Mouse (Mus musculus): ENCODE results near the gene Prkag2. TPM values are rescaled to one million over a fixed set of nuclear protein-coding genes. Genes with fewer than 3 reads are reported as not detected.

Prkag2 gene
- total RNA-seq, 2 experiments from 2014 or later, result 18.2 to 27.5 TPM

GRCm38 (mm10) chr5:24935446-24935845, 165.0 kb downstream of the Prkag2 start:
- ATAC-seq (replicated peaks; ENCODE audit: poor library complexity, severe bottlenecking), result no peak

DNA sequence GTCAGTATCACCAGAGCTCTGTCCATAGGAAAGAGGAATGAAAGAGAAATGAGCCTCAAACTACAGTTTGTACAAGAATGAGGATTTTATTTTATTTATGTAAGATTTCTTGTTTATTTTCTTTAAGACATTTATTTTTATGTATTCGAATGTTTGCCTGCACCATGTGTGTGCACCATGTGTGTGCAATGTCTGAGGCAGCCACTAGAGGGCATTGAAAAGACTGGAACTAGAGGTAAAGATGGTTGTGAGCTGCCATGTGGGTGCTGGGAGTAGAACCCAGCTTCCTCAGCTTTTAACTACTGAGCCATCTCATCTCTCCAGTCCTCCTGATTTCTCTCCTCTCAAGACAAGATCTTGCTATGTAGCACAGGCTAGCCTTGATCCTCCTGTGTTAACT, 166.7 kb downstream of the Prkag2 start:
- ATAC-seq (replicated peaks; ENCODE audit: poor library complexity, severe bottlenecking), result no peak

GRCm38 (mm10) chr5:24931578-24932185, 168.8 kb downstream of the Prkag2 start:
- ATAC-seq (replicated peaks; ENCODE audit: poor library complexity, severe bottlenecking), result no peak

DNA sequence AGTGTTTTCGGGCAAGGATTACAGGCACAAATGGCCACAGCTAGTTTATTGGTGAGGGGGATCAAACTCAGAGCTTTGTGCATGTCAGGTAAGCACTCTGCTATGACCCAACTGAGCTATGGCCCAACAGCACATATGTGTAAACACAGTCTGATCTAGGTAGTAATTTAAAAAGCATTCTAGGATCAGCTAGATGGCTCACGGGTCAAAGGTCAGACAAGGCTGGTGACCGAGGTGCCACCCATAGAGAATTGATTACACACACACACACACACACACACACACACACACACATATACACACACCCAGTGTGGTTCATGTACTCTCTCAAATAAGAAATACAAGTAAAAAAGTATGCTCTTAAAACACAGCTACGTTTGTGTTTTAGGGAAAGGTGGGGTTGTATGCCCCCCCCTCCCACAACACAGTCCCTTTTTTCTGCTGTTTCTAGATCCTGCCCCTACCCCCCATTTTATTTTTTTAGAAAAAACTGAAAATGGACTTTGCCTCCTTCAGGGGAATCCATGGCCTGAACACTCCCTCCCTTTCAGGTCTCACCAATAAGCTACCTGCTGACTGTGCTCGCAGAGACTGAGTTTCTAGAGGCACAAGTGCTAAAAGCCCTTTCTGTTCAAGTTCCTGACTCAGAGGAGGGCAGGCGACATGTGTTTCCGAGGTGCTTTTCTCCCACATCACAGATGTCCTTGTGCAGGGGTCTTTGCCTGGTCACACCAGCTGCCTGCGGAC, 169.4 kb downstream of the Prkag2 start:
- ATAC-seq (replicated peaks; ENCODE audit: poor library complexity, severe bottlenecking), result no peak

GRCm38 (mm10) chr5:24928816-24929215, 171.6 kb downstream of the Prkag2 start:
- peak; percentile 45; the same call in 1 of the 2 replicates for ATAC-seq (replicated peaks; ENCODE audit: poor library complexity, severe bottlenecking)

DNA sequence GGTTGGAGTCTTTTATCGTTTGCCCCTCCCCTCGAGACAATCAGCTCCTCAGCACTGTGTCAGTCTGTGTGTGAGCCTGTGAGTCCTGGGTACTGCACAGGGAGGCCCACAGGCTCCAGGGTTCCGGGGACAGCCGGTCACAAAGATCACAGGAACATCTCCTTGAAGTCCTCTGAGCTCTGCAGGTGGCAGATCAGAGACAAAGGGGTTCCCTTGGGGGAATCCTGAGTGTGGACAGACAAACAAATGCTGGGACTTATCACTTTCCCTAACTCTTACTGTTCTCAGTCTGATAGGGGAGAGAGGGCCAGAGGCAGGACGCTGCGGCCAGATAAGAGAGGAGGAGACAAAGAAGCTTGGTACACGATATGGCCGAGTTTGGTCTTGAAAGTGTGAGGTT, 172.7 kb downstream of the Prkag2 start:
- no peak for ATAC-seq (replicated peaks; ENCODE audit: poor library complexity, severe bottlenecking)

DNA sequence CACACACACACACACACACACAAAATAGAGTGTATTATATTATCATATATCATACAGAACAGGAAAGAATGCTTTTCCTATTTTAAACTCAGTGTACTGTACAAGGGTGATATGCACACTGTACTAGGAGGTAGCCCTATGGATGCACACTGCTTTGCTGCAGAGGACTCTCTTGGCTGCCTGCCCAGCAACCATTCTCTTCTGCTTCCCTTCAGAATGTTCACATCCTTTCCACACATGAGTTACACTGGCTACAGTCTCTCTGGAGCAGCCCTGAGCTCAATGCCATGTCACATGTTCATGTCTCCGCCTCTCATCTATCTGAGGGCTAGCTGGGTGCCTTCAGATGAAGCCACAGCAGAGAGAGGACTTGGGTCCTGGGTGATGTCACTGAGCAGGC, 181.3 kb downstream of the Prkag2 start:
- ATAC-seq (replicated peaks; ENCODE audit: poor library complexity, severe bottlenecking), result no peak

GRCm38 (mm10) chr5:24916511-24916910, 183.9 kb downstream of the Prkag2 start:
- ATAC-seq (replicated peaks; ENCODE audit: poor library complexity, severe bottlenecking), result no peak

- ATAC-seq (replicated peaks; ENCODE audit: poor library complexity, severe bottlenecking), result peak; percentile 86
Observed at GRCm38 (mm10) chr5:24915119-24915518, 185.3 kb downstream of the Prkag2 start.

GRCm38 (mm10) chr5:24913656-24914055, 186.8 kb downstream of the Prkag2 start:
- ATAC-seq (replicated peaks; ENCODE audit: poor library complexity, severe bottlenecking), result no peak

- ATAC-seq (replicated peaks; ENCODE audit: poor library complexity, severe bottlenecking), result peak; percentile 76
Observed at GRCm38 (mm10) chr5:24908820-24909716, 191.4 kb downstream of the Prkag2 start.

GRCm38 (mm10) chr5:24908141-24908819, 192.2 kb downstream of the Prkag2 start:
- peak; percentile 73 for ATAC-seq (replicated peaks; ENCODE audit: poor library complexity, severe bottlenecking)

DNA sequence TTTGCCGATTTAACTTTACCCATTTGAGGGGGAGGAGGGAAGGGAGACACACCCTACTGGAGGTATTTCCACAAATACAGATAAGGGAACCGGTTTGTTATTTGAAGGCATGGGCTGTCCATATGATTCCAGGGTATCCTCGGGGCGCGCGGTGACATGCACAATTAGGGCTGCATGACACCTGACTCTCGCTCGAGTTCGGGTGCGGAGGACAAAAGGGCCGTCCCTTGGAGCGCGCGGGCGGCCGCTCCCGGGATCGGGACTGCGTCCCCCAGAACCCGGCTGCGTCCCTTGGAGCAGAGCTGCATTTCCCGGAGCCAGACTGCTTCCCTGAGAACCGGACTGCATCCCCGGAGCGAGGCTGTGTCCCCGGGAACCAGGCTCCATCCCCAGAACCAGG, 192.7 kb downstream of the Prkag2 start:
- ATAC-seq (replicated peaks; ENCODE audit: poor library complexity, severe bottlenecking), result 0 out of 2 replicates have a peak, but pooled peaks have one; percentile 5

DNA sequence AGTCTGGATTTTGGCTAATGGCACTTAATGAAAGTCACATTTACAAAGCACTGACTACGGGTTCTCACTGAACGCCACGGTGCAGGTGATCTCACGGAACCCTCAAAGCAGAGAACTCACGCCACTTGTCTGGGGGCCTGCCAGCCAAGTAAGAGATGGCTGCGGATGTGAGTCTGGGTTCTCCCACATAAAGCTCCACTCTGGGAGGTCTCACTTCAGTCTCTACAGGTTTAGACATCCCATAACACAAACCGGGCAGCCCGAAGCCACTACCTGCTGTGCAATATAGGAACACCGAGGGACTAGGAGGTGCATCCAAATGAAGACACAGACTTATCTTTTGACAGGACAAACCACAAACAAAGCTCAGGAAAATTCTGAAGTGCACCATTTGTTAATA, 193.6 kb downstream of the Prkag2 start:
- ATAC-seq (replicated peaks; ENCODE audit: poor library complexity, severe bottlenecking), result no peak

DNA sequence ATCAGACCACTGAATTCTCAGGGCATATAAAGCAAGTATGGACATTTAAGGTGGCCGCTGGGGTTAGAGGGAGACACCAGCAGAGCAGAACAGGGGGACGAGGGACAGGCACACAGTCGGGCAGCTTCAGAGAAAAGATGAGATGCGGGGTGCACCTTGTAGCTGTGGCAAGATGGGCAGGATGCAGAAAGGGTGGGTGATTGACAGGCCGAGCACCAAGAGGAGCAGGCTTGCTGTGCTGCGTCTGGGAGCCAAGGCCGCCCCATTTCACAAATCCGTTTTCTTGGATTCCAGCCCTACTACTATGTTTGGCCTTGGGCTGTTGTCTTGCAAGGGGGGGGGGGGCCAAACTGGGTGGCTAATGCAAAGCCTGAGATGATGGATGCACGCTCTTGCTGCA, 195.5 kb downstream of the Prkag2 start:
- no peak for ATAC-seq (replicated peaks; ENCODE audit: poor library complexity, severe bottlenecking)

DNA sequence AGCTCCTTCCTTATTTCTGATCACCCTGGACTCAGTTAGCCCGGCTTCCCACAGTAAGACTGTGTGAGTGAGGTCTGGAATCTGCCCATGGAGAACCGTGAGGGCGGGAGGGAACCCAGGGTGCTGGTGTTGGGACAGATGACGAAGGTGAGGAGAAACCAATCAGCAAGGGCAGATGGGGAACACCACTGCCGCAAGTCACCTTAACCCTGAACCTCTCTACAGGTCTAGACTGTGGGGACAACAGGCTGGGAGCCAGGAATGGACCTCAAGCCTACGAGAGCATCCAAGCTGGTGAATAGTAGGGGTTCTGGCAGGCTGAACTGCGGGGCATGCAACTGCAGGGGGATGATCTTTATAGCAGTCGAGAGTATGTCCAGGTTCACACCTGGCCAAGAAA, 196.0 kb downstream of the Prkag2 start:
- no peak for ATAC-seq (replicated peaks; ENCODE audit: poor library complexity, severe bottlenecking)

GRCm38 (mm10) chr5:24904001-24904400, 196.4 kb downstream of the Prkag2 start:
- no peak for ATAC-seq (replicated peaks; ENCODE audit: poor library complexity, severe bottlenecking)

DNA sequence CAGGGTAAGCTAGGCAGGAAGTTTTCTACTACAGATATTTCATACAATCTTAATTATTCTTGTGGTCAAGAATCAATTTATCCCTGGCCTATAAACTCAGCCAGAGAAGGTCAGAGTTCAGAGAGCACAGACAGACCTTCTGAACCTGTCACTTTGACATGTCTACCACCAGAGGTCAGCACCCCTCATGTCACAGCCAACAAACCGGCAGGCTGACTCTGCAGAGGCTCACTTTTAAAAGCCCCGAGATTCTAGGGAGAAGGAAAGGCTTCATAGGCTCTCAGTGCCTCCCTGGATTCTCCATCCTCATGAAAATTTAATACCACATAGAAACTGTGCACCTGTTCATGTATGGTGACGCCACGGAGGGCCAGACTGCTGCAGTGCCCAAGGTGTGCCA, 197.6 kb downstream of the Prkag2 start:
- ATAC-seq (replicated peaks; ENCODE audit: poor library complexity, severe bottlenecking), result peak; percentile 76

- ATAC-seq (replicated peaks; ENCODE audit: poor library complexity, severe bottlenecking), result no peak
Observed at GRCm38 (mm10) chr5:24895606-24896005, 204.8 kb downstream of the Prkag2 start.

DNA sequence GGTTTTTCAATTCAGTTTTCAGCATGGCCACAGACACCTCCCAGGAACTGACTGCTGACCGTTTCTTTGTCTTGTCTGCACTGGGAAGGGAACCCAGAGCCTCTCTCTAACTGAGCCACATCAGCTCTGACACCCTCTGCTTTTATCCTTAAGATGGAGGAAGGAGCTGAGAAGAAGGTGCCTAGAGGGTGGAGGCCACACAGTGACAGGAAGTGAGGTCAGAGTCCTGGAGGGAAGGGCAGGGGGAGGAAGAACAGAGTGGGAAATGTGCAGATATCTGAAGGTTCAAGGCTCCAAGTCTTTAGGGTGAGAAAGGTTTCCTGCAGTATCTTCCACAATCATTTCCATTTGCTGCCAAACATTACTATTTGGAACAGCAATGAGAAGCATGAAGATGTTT, 205.6 kb downstream of the Prkag2 start:
- peak; percentile 37 for ATAC-seq (replicated peaks; ENCODE audit: poor library complexity, severe bottlenecking)
